Mouse (Mus musculus): ENCODE results near the gene Stac3.

Stac3 gene

GRCm38 (mm10) chr10:127509051-127509836 is 7.8 kb downstream of the Stac3 start:
- peak; percentile 35 to 71 for DNase-seq (ENCODE audit: low read depth in 1 of 2, low spot score in 2 of 2)

- no peak for DNase-seq (ENCODE audit: low read depth in 1 of 2, low spot score in 2 of 2)
Measured at GRCm38 (mm10) chr10:127509837-127510701, 8.6 kb downstream of the Stac3 start.

- DNase-seq (ENCODE audit: low read depth in 1 of 2, low spot score in 2 of 2), result no peak
Measured at GRCm38 (mm10) chr10:127510895-127511617, 9.6 kb downstream of the Stac3 start.

- no peak for DNase-seq (ENCODE audit: low read depth in 1 of 2, low spot score in 2 of 2)
Measured at GRCm38 (mm10) chr10:127511634-127512306, 10.3 kb downstream of the Stac3 start.

GRCm38 (mm10) chr10:127512307-127512666 is 10.8 kb downstream of the Stac3 start:
- DNase-seq (ENCODE audit: low read depth in 1 of 2, low spot score in 2 of 2), result no peak

GRCm38 (mm10) chr10:127512813-127513212 is 11.3 kb downstream of the Stac3 start:
- DNase-seq (ENCODE audit: low read depth in 1 of 2, low spot score in 2 of 2), result peak; percentile 84 to 89

GRCm38 (mm10) chr10:127513501-127514091 is 12.1 kb downstream of the Stac3 start:
- DNase-seq (ENCODE audit: low read depth in 1 of 2, low spot score in 2 of 2), result no peak

- no peak for DNase-seq (ENCODE audit: low read depth in 1 of 2, low spot score in 2 of 2)
Measured at GRCm38 (mm10) chr10:127514111-127514698, 12.7 kb downstream of the Stac3 start.

GRCm38 (mm10) chr10:127514764-127515163 is 13.3 kb downstream of the Stac3 start, which contains the start of gene Ndufa4l2:
Gene Ndufa4l2, plus strand, starts transcription at chr10:127514967.
- DNase-seq (ENCODE audit: low read depth in 1 of 2, low spot score in 2 of 2), result no peak

- DNase-seq (ENCODE audit: low read depth in 1 of 2, low spot score in 2 of 2), result no peak
Measured at GRCm38 (mm10) chr10:127515271-127515982, 13.9 kb downstream of the Stac3 start.

- DNase-seq (ENCODE audit: low read depth in 1 of 2, low spot score in 2 of 2), result no peak
Measured at GRCm38 (mm10) chr10:127515983-127516459, 14.5 kb downstream of the Stac3 start.

GRCm38 (mm10) chr10:127516576-127517260 is 15.2 kb downstream of the Stac3 start:
- no peak for DNase-seq (ENCODE audit: low read depth in 1 of 2, low spot score in 2 of 2)

GRCm38 (mm10) chr10:127517941-127518340 is 16.5 kb downstream of the Stac3 start:
- no peak for DNase-seq (ENCODE audit: low read depth in 1 of 2, low spot score in 2 of 2)

GRCm38 (mm10) chr10:127519041-127519701 is 17.7 kb downstream of the Stac3 start:
- no peak for DNase-seq (ENCODE audit: low read depth in 1 of 2, low spot score in 2 of 2)

GRCm38 (mm10) chr10:127519903-127520713 is 18.6 kb downstream of the Stac3 start:
- DNase-seq (ENCODE audit: low read depth in 1 of 2, low spot score in 2 of 2), result no peak

- no peak for DNase-seq (ENCODE audit: low read depth in 1 of 2, low spot score in 2 of 2)
Measured at GRCm38 (mm10) chr10:127520714-127521357, 19.4 kb downstream of the Stac3 start.

GRCm38 (mm10) chr10:127521611-127522080 is 20.2 kb downstream of the Stac3 start:
- DNase-seq (ENCODE audit: low read depth in 1 of 2, low spot score in 2 of 2), result no peak
